Mouse (Mus musculus): ENCODE data around the gene Mrps12.

- TF ChIP-seq CTCF (IDR thresholded peaks at IDR 0.05; ENCODE audit: borderline replicate concordance, control insufficient read depth, extremely low read depth, insufficient read depth, low read length, poor library complexity), result peak; percentile 94
- no peak for TF ChIP-seq POLR2A (IDR thresholded peaks at IDR 0.05; ENCODE audit: control insufficient read depth, extremely low read depth, insufficient read depth, low read length, poor library complexity)
Measured at GRCm38 (mm10) chr7:28726600-28726999, 15.0 kb downstream of the Mrps12 start.

Measured in thymus, adult 2 months (tissue).